Mouse (Mus musculus): ENCODE results near the gene Psmd9.

GRCm38 (mm10) chr5:123279248-123279647 lies 110.0 kb downstream of the Psmd9 start:
- no peak for TF ChIP-seq POLR2A (IDR thresholded peaks at IDR 0.05; ENCODE audit: extremely low read depth, insufficient read depth, low read length)
- no peak for TF ChIP-seq CTCF (IDR thresholded peaks at IDR 0.05; ENCODE audit: extremely low read depth, insufficient read depth, low read length)

Measured in cortical plate, adult 2 months (tissue).